Mouse (Mus musculus): Measurements from ENCODE around the gene Fhl2. TPM values are rescaled to one million over a fixed set of nuclear protein-coding genes. Genes with fewer than 3 reads are reported as not detected.
"Not testable (repeated sequence)": the region's sequence is repeated elsewhere in the genome, so short reads cannot be mapped to it uniquely, and the experiment has no call there.

Gene Fhl2
- total RNA-seq, 2 experiments from 2014 or later = 3.0 to 8.3 TPM

DNA sequence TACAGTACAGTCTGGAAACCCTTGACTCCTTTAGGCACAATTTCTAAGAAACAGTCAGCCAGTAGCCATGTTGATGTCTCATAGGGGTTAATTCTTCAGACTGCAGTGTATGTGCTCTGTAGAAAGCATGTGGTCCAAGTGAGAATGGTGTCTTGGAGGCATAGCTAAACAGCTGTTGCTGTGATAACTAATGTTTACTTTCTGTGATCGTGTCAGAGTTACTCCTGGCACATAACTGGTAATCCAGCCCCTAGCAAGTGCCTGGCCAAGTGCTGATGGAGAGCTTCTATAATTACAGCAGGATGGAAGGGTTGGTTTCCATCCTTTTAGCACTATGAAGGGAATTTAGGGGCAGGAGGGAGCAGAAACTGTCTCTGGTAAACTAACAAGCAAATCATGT is 14.5 kb upstream of the Fhl2 start:
- no peak overlapping the region for H3K4me3 ChIP-seq
- TF ChIP-seq CTCF (IDR thresholded peaks at IDR 0.05) = no peak
- peak; percentile 66 for DNase-seq
- no peak overlapping the region for H3K27ac ChIP-seq
- intact Hi-C loops (cut with DNase I) = loop anchor here (2.0 to 5.0 kb wide), 2 partner anchors 40 to 69 kb away; no protein-coding TSS in a partner anchor

DNA sequence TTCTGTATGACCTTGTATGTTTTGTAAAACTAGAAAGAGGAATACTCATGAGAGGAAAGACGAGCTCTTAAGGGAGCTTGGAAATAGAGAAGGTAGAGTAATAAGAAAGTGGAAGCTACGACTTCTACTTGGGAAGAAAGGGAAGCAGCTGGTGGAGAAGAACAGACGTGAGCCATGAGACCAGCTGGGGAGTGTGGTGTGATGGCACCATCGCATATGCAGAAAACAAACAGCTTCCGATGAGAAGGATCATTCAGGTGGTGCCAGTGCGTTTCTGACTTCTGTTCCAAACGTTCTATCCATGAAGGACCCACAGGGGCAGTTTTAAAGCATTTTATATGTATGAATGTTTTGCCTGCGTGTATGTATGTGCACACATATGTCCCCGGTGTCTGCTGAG is 13.5 kb upstream of the Fhl2 start:
- H3K4me3 ChIP-seq = no peak overlapping the region
- intact Hi-C loops (cut with DNase I) = loop anchor here (2.0 to 5.0 kb wide), 2 partner anchors 41 to 68 kb away; no protein-coding TSS in a partner anchor
- DNase-seq = no peak
- no peak for TF ChIP-seq CTCF (IDR thresholded peaks at IDR 0.05)
- H3K27ac ChIP-seq = no peak overlapping the region

DNA sequence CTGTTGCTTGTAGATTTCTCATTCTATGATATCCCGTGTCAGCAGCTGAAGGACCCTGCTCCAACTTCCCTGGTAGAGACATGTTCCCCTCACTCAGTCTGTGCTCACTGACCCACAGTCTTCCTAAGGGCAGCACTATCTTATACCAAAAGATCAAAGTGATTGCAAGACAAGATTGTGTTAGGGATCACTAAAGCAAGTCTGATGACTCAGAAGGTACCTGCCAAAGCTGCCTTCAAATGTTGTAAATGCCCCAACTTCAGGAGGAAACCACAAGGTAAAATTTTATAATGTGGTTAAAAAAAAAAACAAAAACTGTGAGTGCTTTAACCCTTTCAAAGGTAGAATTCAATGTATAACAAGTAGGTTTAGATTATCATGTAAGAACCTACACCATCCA is 10.4 kb upstream of the Fhl2 start:
- intact Hi-C loops (cut with DNase I) = no loop called here
- no peak for TF ChIP-seq CTCF (IDR thresholded peaks at IDR 0.05)

DNA sequence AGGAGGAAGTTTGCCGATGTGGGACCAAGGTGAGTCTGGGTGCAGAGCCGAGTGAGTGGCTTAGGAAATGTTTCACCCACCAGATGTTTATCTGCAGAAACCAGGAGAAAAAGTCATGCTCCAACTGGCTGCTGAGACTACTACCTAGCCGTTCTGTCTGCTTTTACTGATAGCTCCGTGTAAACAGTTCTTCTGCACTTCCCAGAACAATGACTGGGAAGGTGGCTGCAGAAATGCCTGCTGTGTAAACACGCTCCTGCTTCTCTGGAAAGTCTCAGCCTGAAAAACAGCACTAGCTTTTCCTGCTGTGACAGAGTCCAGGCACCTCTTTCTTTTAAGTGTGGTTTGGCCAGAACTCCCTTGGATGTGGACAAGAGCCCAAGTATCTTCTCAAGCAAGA is 6.5 kb upstream of the Fhl2 start:
- H3K27ac ChIP-seq = no peak overlapping the region

More for the DNA sequence above, 10.4 kb upstream of the Fhl2 start:
- Histone ChIP-seq H3K4me3 (no peak overlapping the region), H3K27ac (no peak overlapping the region)
- no peak for DNase-seq

DNA sequence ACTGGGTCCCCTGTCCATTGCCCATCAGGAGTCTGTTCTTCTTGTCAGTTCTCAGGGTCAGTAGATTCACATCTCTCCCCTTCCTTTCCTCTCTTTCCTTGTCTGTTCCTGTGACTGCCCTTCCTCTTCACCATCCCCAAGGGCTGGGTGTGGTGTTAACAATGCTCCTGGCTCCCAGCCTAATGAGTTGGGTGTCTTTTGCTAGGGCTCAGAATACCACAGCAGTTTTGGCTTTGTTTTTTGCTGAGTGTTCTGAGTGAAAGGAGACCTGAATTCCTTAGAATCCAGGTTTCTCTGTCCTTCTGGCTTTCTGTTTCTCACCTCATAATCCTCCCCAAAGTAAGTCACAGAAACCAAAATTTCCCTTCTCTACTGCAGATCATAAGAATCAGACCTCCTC is 5.4 kb upstream of the Fhl2 start:
- no peak for TF ChIP-seq CTCF (IDR thresholded peaks at IDR 0.05)
- H3K27ac ChIP-seq = no peak overlapping the region
- no peak overlapping the region for H3K4me3 ChIP-seq
- DNase-seq = no peak
- intact Hi-C loops (cut with DNase I) = no loop called here

More for the DNA sequence above, 6.5 kb upstream of the Fhl2 start:
- intact Hi-C loops (cut with DNase I) = no loop called here
- TF ChIP-seq CTCF (IDR thresholded peaks at IDR 0.05) = no peak
- DNase-seq = no peak
- no peak overlapping the region for H3K4me3 ChIP-seq

DNA sequence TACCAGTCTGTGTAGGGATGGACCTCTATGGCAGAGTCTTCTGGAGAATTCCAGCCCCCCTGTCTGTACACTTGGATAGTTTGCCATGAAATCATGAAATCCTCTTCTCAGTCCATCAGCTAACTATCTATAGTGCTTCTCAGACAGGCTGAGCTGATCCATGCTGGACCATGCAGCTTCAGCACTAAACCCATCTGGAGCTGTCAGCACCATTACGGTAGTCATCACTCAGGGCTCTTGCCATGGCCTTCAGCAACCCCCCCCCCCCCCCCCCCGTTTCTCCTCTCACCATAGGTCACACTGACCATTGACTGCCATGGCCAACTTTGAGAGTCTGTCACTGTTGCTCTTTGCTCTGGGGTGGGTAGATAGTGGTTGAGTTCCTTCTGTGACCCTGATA is 5.0 kb upstream of the Fhl2 start:
- no peak for DNase-seq
- Histone ChIP-seq H3K27ac (no peak overlapping the region), H3K4me3 (no peak overlapping the region)
- no peak for TF ChIP-seq CTCF (IDR thresholded peaks at IDR 0.05)
- intact Hi-C loops (cut with DNase I) = no loop called here

DNA sequence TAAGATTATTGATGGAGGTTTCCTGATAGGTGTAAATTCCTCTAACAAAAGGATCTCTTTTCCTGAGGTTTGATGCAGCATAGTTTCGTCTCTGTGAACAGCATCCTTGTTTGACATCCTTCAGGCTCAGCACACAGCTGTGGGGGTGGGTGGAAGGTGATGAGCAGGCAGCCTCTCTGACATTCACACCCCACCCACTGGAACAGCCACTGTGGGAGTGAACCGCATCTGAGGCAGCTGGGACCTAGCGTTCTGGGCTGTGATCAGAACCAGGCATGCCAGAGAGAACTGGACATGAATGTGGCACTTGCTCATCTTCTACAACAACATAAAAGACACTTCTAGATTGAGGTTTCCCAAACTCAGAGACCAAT is 3.1 kb upstream of the Fhl2 start:
- Histone ChIP-seq H3K4me3 (no peak overlapping the region), H3K27ac (no peak overlapping the region)
- no peak for DNase-seq
- intact Hi-C loops (cut with DNase I) = no loop called here
- TF ChIP-seq CTCF (IDR thresholded peaks at IDR 0.05) = no peak

DNA sequence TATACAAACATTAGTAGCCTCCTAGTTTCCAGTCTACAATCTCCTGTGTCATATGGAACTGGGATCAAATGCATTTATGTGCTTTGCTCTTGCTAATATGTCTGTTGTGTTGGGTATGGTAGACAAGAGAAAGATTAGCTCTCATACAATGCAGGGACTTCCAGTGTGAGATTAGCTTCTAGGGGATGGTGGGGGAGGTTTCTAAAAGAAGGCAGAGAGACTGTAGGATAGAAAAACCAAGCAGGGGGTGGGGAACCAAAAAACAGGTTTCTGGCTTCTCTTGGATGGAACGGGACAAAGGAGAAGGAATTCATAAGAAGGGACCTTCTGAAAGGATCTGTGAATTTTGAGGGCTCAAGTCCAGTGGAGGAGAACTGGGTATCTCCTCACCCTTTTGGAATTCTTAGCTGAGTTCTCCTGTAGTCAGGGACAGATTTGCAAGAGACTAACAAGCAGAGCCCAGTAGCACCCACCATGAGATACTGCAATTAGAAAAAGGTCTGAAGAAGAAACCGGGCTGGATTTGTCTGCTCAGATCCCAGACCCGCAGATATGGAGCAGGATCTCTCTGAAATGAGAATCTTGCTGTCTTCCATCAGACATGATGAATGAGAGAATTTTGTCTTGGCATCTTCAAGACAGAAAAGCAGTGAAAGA is 2.6 kb upstream of the Fhl2 start:
- intact Hi-C loops (cut with DNase I) = no loop called here
- no peak overlapping the region for H3K4me3 ChIP-seq

DNA sequence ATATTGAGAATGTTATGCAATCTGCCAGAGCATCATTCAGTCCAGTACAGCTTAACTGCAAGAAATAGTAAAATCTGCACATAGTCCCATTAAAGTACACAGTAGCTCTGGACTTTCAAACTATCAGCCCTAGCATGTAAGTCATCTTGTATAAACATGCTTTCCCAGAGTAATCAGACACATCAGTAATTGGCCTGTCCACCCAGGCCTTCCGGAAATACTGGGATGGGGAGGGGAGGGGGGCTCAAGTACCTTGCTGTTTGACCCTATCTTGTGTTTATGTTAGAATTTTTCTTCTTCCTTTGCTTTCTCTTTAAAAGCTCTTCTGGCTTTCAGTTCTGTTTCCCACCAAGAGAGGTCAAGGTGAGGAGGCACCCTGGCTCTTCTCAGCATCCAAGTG is 725 bp downstream of the Fhl2 start:
- Histone ChIP-seq H3K27ac (no peak overlapping the region), H3K4me3 (no peak overlapping the region)
- DNase-seq = no peak
- intact Hi-C loops (cut with DNase I) = no loop called here
- TF ChIP-seq CTCF (IDR thresholded peaks at IDR 0.05) = no peak

More for the DNA sequence above, 2.6 kb upstream of the Fhl2 start:
- no peak for TF ChIP-seq CTCF (IDR thresholded peaks at IDR 0.05)
- DNase-seq = no peak
- no peak overlapping the region for H3K27ac ChIP-seq

DNA sequence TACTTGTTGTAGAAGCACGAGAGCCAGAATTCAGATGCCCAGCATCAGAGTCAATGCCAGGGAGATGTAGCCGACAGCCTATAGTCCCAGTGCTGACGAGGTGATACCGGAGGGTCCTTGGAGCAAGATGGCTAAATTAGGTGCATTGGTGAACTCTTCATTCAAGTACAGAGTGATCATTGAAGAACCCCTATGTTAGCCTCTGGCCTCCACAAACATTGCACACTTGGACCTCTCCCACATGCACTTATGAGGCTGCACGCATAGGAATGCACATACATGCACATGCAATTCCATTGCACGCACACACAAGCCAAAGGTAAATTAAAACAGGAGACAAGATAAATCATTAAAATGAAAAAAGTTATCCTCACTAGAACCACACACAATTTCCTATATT is 3.4 kb downstream of the Fhl2 start:
- no peak overlapping the region for H3K4me3 ChIP-seq
- H3K27ac ChIP-seq = no peak overlapping the region

DNA sequence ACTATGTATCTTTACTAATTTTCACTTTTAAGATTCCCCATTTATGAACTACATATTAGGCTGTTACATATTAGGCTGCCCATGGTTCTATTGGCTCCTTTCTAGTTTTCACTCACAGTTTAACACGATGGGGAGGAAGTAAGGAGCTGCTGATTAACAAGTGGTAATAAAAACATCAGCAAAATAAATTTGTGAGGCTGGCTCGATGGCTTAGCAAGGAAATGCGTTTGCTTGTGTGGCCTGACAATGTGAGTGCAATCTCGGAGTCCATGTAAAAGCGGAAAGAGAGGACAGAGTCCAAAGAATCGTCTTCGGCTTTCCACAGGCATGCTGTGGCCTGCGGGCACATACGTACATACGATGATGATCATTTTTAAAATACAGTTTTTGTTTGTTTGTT is 4.3 kb downstream of the Fhl2 start:
- intact Hi-C loops (cut with DNase I) = no loop called here
- Histone ChIP-seq H3K27ac (no peak overlapping the region), H3K4me3 (no peak overlapping the region)
- TF ChIP-seq CTCF (IDR thresholded peaks at IDR 0.05) = no peak
- no peak for DNase-seq

More for the DNA sequence above, 3.4 kb downstream of the Fhl2 start:
- no peak for DNase-seq
- TF ChIP-seq CTCF (IDR thresholded peaks at IDR 0.05) = no peak
- intact Hi-C loops (cut with DNase I) = no loop called here

DNA sequence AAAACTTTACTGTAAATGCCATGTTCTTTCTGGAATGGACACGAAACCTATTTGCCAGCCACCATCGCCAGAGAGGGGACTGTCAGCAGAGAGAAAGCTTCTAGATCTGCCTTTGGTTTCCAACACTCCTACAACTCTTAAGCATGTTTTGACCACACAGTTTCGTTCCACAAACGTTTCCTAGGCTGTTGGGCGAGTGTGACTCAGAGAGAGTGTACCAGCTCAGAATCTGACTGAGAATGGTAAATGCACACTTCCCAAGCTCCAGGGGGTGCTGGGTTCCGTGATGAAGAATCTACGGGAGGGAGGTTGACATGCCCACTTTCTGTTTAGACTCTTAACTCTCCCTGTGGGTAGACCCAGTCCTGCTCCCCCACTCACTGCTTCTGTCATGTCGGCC is 5.7 kb downstream of the Fhl2 start:
- no peak for TF ChIP-seq CTCF (IDR thresholded peaks at IDR 0.05)

DNA sequence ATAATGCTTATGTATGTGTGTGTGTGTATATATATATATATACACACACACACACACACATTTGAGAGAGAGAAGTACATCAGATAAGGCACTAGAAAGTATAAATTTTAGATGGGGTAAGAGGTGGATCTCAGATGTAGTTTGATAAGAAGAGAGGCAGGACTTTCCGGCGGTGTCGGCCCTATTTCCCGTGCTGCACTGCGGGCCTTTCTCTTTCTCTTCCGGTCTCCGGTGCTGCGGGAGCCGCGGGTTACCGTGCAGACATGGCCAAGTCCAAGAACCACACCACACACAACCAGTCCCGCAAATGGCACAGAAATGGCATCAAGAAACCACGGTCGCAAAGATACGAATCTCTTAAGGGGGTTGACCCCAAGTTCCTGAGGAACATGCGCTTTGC is 7.9 kb downstream of the Fhl2 start:
- DNase-seq; intact Hi-C loops (cut with DNase I); H3K4me3 ChIP-seq; H3K27ac ChIP-seq: not testable (repeated sequence)

More for the DNA sequence above, 5.7 kb downstream of the Fhl2 start:
- no peak for DNase-seq
- Histone ChIP-seq H3K4me3 (no peak overlapping the region), H3K27ac (no peak overlapping the region)
- intact Hi-C loops (cut with DNase I) = no loop called here

DNA sequence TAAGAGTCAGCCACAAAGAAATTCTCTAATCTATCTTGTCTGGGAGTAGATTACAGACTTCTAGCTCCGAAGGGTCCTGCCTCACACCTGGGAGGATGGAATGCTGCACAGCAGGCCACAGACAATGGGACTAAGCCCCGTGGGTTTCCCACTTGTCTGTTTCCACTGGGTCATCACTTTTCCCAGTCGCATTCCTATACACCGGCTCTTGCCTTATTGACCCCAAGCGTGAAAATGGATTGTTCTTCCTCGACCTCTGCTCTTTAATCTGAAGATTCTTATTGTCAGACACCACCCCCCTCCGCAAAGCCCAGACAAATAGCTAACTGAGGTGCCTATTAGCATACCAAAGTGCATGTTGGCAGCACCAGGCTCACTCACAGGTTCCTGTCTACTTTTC is 10.4 kb downstream of the Fhl2 start:
- no peak for DNase-seq
- no peak for TF ChIP-seq CTCF (IDR thresholded peaks at IDR 0.05)
- intact Hi-C loops (cut with DNase I) = no loop called here
- Histone ChIP-seq H3K27ac (no peak overlapping the region), H3K4me3 (no peak overlapping the region)

All from gastrocnemius, adult 2 months (tissue).